Mouse (Mus musculus): ENCODE results near the gene Wdr31.

Wdr31 gene

GRCm38 (mm10) chr4:62470598-62471051 lies at the start of gene Wdr31:
Gene Wdr31, minus strand, starts transcription at chr4:62470896.
- peak; percentile 69 to 74 for DNase-seq (ENCODE audit: low spot score in 2 of 2)

GRCm38 (mm10) chr4:62519849-62520233 lies 49.1 kb upstream of the Wdr31 start, which contains the start of gene Alad:
Gene Alad, minus strand, starts transcription at chr4:62519918.
- DNase-seq (ENCODE audit: low spot score in 2 of 2): peak; percentile 65 to 75

- no peak for DNase-seq (ENCODE audit: low spot score in 2 of 2)
Observed at GRCm38 (mm10) chr4:62519122-62519848, 48.6 kb upstream of the Wdr31 start.

GRCm38 (mm10) chr4:62518416-62519121 lies 47.9 kb upstream of the Wdr31 start:
- no peak for DNase-seq (ENCODE audit: low spot score in 2 of 2)

GRCm38 (mm10) chr4:62517538-62518415 lies 47.1 kb upstream of the Wdr31 start:
- DNase-seq (ENCODE audit: low spot score in 2 of 2): no peak

- DNase-seq (ENCODE audit: low spot score in 2 of 2): no peak
Observed at GRCm38 (mm10) chr4:62517046-62517445, 46.4 kb upstream of the Wdr31 start.

GRCm38 (mm10) chr4:62516579-62516978 lies 45.9 kb upstream of the Wdr31 start:
- no peak for DNase-seq (ENCODE audit: low spot score in 2 of 2)

GRCm38 (mm10) chr4:62516079-62516478 lies 45.4 kb upstream of the Wdr31 start:
- DNase-seq (ENCODE audit: low spot score in 2 of 2): no peak

GRCm38 (mm10) chr4:62515490-62515889 lies 44.8 kb upstream of the Wdr31 start:
- DNase-seq (ENCODE audit: low spot score in 2 of 2): no peak

GRCm38 (mm10) chr4:62514995-62515394 lies 44.3 kb upstream of the Wdr31 start:
- DNase-seq (ENCODE audit: low spot score in 2 of 2): no peak

GRCm38 (mm10) chr4:62513998-62514506 lies 43.4 kb upstream of the Wdr31 start:
- DNase-seq (ENCODE audit: low spot score in 2 of 2): no peak

- DNase-seq (ENCODE audit: low spot score in 2 of 2): no peak
Observed at GRCm38 (mm10) chr4:62509946-62510345, 39.2 kb upstream of the Wdr31 start.

- DNase-seq (ENCODE audit: low spot score in 2 of 2): no peak
Observed at GRCm38 (mm10) chr4:62508839-62509238, 38.1 kb upstream of the Wdr31 start.

- no peak for DNase-seq (ENCODE audit: low spot score in 2 of 2)
Observed at GRCm38 (mm10) chr4:62506798-62507197, 36.1 kb upstream of the Wdr31 start.

GRCm38 (mm10) chr4:62505991-62506390 lies 35.3 kb upstream of the Wdr31 start:
- no peak for DNase-seq (ENCODE audit: low spot score in 2 of 2)

GRCm38 (mm10) chr4:62503374-62503970 lies 32.8 kb upstream of the Wdr31 start, which contains the start of gene Hdhd3:
Gene Hdhd3, minus strand, starts transcription at chr4:62503467.
- DNase-seq (ENCODE audit: low spot score in 2 of 2): no peak

- DNase-seq (ENCODE audit: low spot score in 2 of 2): no peak
Observed at GRCm38 (mm10) chr4:62502969-62503368, 32.3 kb upstream of the Wdr31 start.

- DNase-seq (ENCODE audit: low spot score in 2 of 2): peak; percentile 80 to 85
Observed at GRCm38 (mm10) chr4:62501964-62502732, 31.5 kb upstream of the Wdr31 start.

- no peak for DNase-seq (ENCODE audit: low spot score in 2 of 2)
Observed at GRCm38 (mm10) chr4:62501534-62501933, 30.8 kb upstream of the Wdr31 start.

- DNase-seq (ENCODE audit: low spot score in 2 of 2): no peak
Observed at GRCm38 (mm10) chr4:62500799-62501198, 30.1 kb upstream of the Wdr31 start.

GRCm38 (mm10) chr4:62496815-62497214 lies 26.1 kb upstream of the Wdr31 start:
- no peak for DNase-seq (ENCODE audit: low spot score in 2 of 2)

All from frontal cortex, postnatal 25 days (tissue).